Mouse (Mus musculus): ENCODE results near the gene Olfr1410. TPM values are rescaled to one million over a fixed set of nuclear protein-coding genes. Genes with fewer than 3 reads are reported as not detected.

Olfr1410 gene
- polyA plus RNA-seq, 1 experiment from 2014 or later, result not detected

DNA sequence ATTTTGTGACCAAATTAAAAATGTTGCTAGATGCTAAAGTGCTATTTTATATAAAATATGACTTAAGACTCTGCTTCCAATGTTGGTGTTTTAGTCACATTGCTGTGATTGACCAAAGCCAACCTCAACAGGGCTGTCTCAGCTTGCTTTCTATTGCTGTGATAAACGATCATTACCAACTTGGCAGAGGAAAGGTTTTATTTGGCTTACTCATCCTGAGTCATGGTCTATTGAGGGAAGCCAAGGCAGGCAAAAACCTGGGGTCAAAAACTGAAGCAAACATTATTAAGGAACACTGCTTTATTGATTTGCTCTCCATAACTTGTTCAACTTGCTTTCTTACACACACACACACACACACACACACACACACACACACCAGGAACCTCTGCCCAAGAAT is 10.5 kb downstream of the Olfr1410 start:
- Histone ChIP-seq H3K9me3 (replicated peaks; ENCODE audit: control insufficient read depth, low read length, poor library complexity, severe bottlenecking) (no peaks in the 10 kb centered on the region), H3K27me3 (ENCODE audit: control insufficient read depth, insufficient read depth, low read depth, low read length) (peaks cover 3% of the 10 kb centered on the region; the same call in 1 of the 2 replicates), H3K4me3 (ENCODE audit: low read depth, low read length) (no peak overlapping the region), H3K27ac (ENCODE audit: low read length) (no peak overlapping the region), H3K36me3 (ENCODE audit: control insufficient read depth, insufficient read depth, low read length) (no peaks in the 10 kb centered on the region), H3K9ac (ENCODE audit: low read depth, low read length) (no peak overlapping the region), H3K4me1 (ENCODE audit: control insufficient read depth, insufficient read depth, low read length) (no peaks in the 10 kb centered on the region), H3K4me2 (ENCODE audit: low read length) (no peak overlapping the region)
- WGBS, result 82% methylated on average over 1 of the region's 1 CpGs
- no peak for ATAC-seq

DNA sequence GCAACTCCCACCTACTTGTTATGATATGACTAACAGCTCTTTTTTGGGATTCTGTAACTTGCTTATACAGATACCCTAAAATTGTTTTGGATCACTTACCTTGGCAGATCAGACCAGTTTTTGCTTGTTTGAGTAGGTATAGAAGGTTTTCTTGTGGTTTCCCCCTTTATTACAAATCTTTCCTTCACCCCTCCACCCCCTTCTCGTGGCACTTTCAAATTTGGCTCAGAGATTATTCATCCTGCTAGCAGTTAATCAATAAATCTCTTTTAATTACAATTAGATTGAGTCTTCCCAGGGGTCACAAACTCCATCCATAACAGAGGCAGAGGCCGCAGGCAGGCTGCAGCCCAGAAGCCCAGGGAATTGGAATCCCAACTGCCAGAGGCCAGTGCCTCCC is 11.9 kb downstream of the Olfr1410 start, which contains the start of gene Olfr12:
Gene Olfr12 (plus strand): TSS at position 301 of the 400 bp plus-strand sequence.
- Histone ChIP-seq H3K9me3 (replicated peaks; ENCODE audit: control insufficient read depth, low read length, poor library complexity, severe bottlenecking) (no peaks in the 10 kb centered on the region), H3K4me3 (ENCODE audit: low read depth, low read length) (no peak within 1 kb of the TSS), H3K9ac (ENCODE audit: low read depth, low read length) (no peak within 1 kb of the TSS), H3K4me2 (ENCODE audit: low read length) (no peak within 1 kb of the TSS), H3K27ac (ENCODE audit: low read length) (no peak within 1 kb of the TSS), H3K27me3 (ENCODE audit: control insufficient read depth, insufficient read depth, low read depth, low read length) (no peaks in the 10 kb centered on the region), H3K36me3 (ENCODE audit: control insufficient read depth, insufficient read depth, low read length) (no peaks in the 10 kb centered on the region), H3K4me1 (ENCODE audit: control insufficient read depth, insufficient read depth, low read length) (no peaks in the 10 kb centered on the region)
- no peak for ATAC-seq
- 59% methylated on average over 2 of the region's 2 CpGs for WGBS

DNA sequence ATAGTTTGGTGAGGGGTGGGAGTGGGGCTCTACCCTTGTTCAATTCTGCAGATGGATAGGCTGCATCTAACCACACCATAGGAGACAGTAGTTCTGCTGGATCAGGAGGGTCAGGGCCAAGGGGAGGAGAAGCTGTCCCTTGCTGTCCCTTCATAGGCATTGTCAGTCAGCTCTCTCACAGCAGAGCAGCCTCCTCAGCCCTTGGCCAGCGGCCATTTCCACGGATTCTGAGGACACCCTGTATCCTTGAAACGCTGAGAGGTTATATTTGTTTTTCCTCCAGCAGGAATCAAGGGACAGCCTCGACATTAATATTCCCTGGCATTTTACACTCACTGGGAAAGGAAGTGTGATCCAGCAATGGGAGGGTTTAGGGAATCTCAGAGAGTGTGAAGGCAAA is 12.8 kb downstream of the Olfr1410 start:
- H3K4me2 ChIP-seq (ENCODE audit: low read length), result no peak overlapping the region
- H3K4me1 ChIP-seq (ENCODE audit: control insufficient read depth, insufficient read depth, low read length), result no peaks in the 10 kb centered on the region
- no peak for ATAC-seq
- no peak overlapping the region for H3K9ac ChIP-seq (ENCODE audit: low read depth, low read length)
- H3K9me3 ChIP-seq (replicated peaks; ENCODE audit: control insufficient read depth, low read length, poor library complexity, severe bottlenecking), result no peaks in the 10 kb centered on the region
- no peak overlapping the region for H3K27ac ChIP-seq (ENCODE audit: low read length)
- no peaks in the 10 kb centered on the region for H3K27me3 ChIP-seq (ENCODE audit: control insufficient read depth, insufficient read depth, low read depth, low read length)
- H3K36me3 ChIP-seq (ENCODE audit: control insufficient read depth, insufficient read depth, low read length), result no peaks in the 10 kb centered on the region
- H3K4me3 ChIP-seq (ENCODE audit: low read depth, low read length), result no peak overlapping the region
- 75% methylated on average over 4 of the region's 4 CpGs for WGBS

DNA sequence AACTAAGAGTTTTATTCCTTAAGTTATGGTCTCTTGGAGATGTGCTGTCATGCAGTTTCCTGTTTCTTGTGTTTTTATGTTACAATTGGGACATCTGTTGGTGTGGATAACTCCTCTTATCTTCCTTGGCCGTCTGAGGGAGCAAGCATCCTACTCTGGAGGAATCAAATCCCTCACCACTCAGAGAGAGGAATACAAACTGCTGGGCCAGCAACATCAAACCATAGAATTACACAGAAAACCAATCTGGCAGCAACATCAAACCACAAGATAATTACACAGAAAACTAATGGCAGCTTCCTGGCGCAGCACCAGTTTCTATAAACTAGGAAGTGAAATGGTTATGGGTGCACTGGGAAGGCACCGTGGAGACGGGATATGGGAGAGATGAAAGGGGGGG is 22.6 kb downstream of the Olfr1410 start:
- 78% methylated on average over 4 of the region's 4 CpGs for WGBS

DNA sequence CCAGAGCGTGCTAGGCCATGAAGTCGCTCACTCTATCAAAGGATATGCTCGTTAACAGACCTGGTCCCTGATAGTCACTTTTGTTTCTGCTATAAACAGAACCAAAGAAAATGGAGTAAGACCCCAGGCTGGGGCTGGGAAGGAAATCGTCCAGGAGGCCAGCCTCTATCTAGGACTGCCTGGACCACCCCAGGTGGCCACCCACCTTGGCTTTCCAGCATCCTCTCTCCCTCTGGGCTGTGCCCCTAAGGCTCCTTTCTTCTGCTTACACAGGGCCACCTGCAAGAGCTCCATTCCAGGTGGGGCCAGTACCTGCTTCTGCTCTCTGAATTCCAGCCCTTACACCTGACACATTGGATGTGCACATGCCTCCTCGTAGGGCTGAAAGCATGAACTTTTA is 26.6 kb downstream of the Olfr1410 start:
- H3K27me3 ChIP-seq (ENCODE audit: control insufficient read depth, insufficient read depth, low read depth, low read length), result no peaks in the 10 kb centered on the region
- H3K27ac ChIP-seq (ENCODE audit: low read length), result no peak overlapping the region
- no peaks in the 10 kb centered on the region for H3K9me3 ChIP-seq (replicated peaks; ENCODE audit: control insufficient read depth, low read length, poor library complexity, severe bottlenecking)
- H3K4me3 ChIP-seq (ENCODE audit: low read depth, low read length), result no peak overlapping the region
- H3K4me1 ChIP-seq (ENCODE audit: control insufficient read depth, insufficient read depth, low read length), result no peaks in the 10 kb centered on the region
- H3K4me2 ChIP-seq (ENCODE audit: low read length), result no peak overlapping the region
- 79% methylated on average over 5 of the region's 5 CpGs for WGBS
- no peak overlapping the region for H3K9ac ChIP-seq (ENCODE audit: low read depth, low read length)
- ATAC-seq, result no peak
- peaks cover 12% of the 10 kb centered on the region for H3K36me3 ChIP-seq (ENCODE audit: control insufficient read depth, insufficient read depth, low read length)

More for the DNA sequence above, 22.6 kb downstream of the Olfr1410 start:
- ATAC-seq, result no peak
- H3K36me3 ChIP-seq (ENCODE audit: control insufficient read depth, insufficient read depth, low read length), result no peaks in the 10 kb centered on the region
- H3K4me2 ChIP-seq (ENCODE audit: low read length), result no peak overlapping the region
- H3K4me3 ChIP-seq (ENCODE audit: low read depth, low read length), result no peak overlapping the region
- no peaks in the 10 kb centered on the region for H3K9me3 ChIP-seq (replicated peaks; ENCODE audit: control insufficient read depth, low read length, poor library complexity, severe bottlenecking)
- H3K27ac ChIP-seq (ENCODE audit: low read length), result no peak overlapping the region
- H3K4me1 ChIP-seq (ENCODE audit: control insufficient read depth, insufficient read depth, low read length), result no peaks in the 10 kb centered on the region
- H3K9ac ChIP-seq (ENCODE audit: low read depth, low read length), result no peak overlapping the region
- no peaks in the 10 kb centered on the region for H3K27me3 ChIP-seq (ENCODE audit: control insufficient read depth, insufficient read depth, low read depth, low read length)

DNA sequence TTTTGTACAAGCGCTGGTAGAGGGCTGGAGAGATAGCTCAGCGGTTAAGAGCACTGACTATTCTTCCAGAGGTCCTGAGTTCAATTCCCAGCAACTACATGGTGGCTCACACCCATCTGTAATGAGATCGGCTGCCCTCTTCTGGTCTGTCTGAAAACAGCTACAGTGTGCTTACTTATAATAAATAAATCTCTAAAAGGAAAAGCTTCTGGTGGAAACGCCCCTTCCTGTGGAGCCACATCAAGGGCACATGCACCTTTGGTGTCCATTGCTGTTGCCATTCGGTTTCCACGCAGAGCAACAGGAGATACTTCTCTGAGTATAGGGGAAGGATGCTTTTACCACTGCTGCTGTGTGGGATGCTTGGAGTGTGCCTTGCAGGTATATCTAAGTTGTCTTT is 27.4 kb downstream of the Olfr1410 start:
- 73% methylated on average over 6 of the region's 6 CpGs for WGBS
- ATAC-seq, result no peak
- no peaks in the 10 kb centered on the region for H3K27me3 ChIP-seq (ENCODE audit: control insufficient read depth, insufficient read depth, low read depth, low read length)
- no peaks in the 10 kb centered on the region for H3K9me3 ChIP-seq (replicated peaks; ENCODE audit: control insufficient read depth, low read length, poor library complexity, severe bottlenecking)
- no peak overlapping the region for H3K27ac ChIP-seq (ENCODE audit: low read length)
- H3K4me1 ChIP-seq (ENCODE audit: control insufficient read depth, insufficient read depth, low read length), result no peaks in the 10 kb centered on the region
- H3K4me2 ChIP-seq (ENCODE audit: low read length), result no peak overlapping the region
- H3K4me3 ChIP-seq (ENCODE audit: low read depth, low read length), result no peak overlapping the region
- H3K9ac ChIP-seq (ENCODE audit: low read depth, low read length), result no peak overlapping the region
- H3K36me3 ChIP-seq (ENCODE audit: control insufficient read depth, insufficient read depth, low read length), result peaks cover 16% of the 10 kb centered on the region

DNA sequence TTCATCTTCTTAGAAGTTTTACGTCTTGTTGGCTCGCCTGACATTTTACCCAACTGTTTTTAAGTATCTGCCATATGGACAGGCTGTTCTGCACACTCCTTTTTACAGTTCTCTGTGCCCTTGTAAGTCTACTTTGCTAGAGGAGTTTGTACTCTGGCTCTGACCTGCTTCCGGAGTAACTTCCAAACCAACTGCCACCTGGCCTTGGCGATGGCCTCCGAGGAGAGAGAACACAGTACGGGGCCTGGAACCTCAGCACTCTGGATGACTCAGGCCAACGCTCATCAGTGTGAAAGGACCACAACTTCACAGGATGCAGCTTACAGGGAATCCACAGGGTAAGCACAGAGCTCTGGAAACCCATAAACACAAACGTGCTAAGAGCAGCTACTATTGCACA is 28.1 kb downstream of the Olfr1410 start:
- no peak overlapping the region for H3K27ac ChIP-seq (ENCODE audit: low read length)
- no peaks in the 10 kb centered on the region for H3K4me1 ChIP-seq (ENCODE audit: control insufficient read depth, insufficient read depth, low read length)
- 84% methylated on average over 8 of the region's 8 CpGs for WGBS
- H3K27me3 ChIP-seq (ENCODE audit: control insufficient read depth, insufficient read depth, low read depth, low read length), result no peaks in the 10 kb centered on the region
- no peak for ATAC-seq
- H3K36me3 ChIP-seq (ENCODE audit: control insufficient read depth, insufficient read depth, low read length), result peaks cover 16% of the 10 kb centered on the region
- H3K9me3 ChIP-seq (replicated peaks; ENCODE audit: control insufficient read depth, low read length, poor library complexity, severe bottlenecking), result no peaks in the 10 kb centered on the region
- H3K4me3 ChIP-seq (ENCODE audit: low read depth, low read length), result no peak overlapping the region
- H3K4me2 ChIP-seq (ENCODE audit: low read length), result no peak overlapping the region
- no peak overlapping the region for H3K9ac ChIP-seq (ENCODE audit: low read depth, low read length)

DNA sequence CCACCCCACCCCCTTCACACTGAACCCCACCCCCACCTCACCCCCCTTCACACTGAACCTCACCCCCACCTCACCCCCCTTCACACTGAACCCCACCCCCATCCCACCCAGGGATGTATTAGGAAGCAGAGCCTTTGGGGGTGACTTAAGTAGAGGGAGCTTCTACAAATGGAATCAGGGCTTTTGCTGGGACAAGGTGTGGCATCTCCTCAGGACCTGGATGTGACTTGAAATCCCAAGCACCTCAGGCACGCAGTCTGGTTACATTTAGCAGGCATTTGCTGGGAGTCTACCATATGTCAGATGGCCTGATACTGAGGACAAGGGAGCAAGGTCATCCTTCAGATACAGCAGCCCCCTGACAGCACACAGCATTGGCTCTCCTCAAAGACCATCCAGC is 29.0 kb downstream of the Olfr1410 start:
- no peak overlapping the region for H3K4me3 ChIP-seq (ENCODE audit: low read depth, low read length)
- H3K9ac ChIP-seq (ENCODE audit: low read depth, low read length), result no peak overlapping the region
- no peaks in the 10 kb centered on the region for H3K4me1 ChIP-seq (ENCODE audit: control insufficient read depth, insufficient read depth, low read length)
- no peak overlapping the region for H3K27ac ChIP-seq (ENCODE audit: low read length)
- no peaks in the 10 kb centered on the region for H3K27me3 ChIP-seq (ENCODE audit: control insufficient read depth, insufficient read depth, low read depth, low read length)
- H3K4me2 ChIP-seq (ENCODE audit: low read length), result no peak overlapping the region
- no peak for ATAC-seq
- H3K9me3 ChIP-seq (replicated peaks; ENCODE audit: control insufficient read depth, low read length, poor library complexity, severe bottlenecking), result no peaks in the 10 kb centered on the region
- H3K36me3 ChIP-seq (ENCODE audit: control insufficient read depth, insufficient read depth, low read length), result peaks cover 16% of the 10 kb centered on the region
- WGBS, result 67% methylated on average over 1 of the region's 1 CpGs

DNA sequence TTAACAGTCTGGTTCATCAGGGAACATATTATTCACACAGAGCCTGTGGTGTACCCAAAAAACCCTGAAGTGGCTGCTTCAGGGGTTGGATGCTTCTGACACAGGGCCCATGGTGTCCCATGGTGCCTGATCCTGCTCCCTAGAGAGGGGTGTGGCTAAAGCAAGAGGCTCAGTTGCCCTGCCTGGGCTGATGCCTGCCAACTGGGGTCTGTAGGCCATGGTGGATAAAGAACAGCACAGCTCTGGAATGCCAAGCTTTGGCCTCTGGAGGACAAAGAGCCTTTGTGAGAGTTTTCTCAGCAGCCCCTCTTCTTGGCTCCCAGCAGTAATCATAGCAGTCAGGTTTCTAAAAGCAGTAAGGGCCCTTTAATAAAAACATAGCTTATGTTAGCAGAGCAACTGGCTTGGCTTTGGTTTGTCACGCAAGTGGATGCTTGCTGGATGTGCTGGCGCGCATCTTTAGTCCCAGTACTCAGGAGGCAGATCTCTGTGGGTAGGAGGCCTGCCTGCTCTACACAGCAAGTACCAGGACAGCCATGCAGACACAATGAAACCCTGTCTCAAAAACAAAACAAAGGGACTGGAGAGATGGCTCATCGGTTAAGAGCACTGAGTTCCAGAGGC is 29.5 kb downstream of the Olfr1410 start:
- 58% methylated on average over 4 of the region's 4 CpGs for WGBS
- ATAC-seq, result peak; percentile 59; the same call in 1 of the 2 replicates
- peaks cover 16% of the 10 kb centered on the region for H3K36me3 ChIP-seq (ENCODE audit: control insufficient read depth, insufficient read depth, low read length)
- H3K9me3 ChIP-seq (replicated peaks; ENCODE audit: control insufficient read depth, low read length, poor library complexity, severe bottlenecking), result no peaks in the 10 kb centered on the region
- no peak overlapping the region for H3K4me2 ChIP-seq (ENCODE audit: low read length)
- peaks cover under 1% of the 10 kb centered on the region for H3K4me1 ChIP-seq (ENCODE audit: control insufficient read depth, insufficient read depth, low read length)
- H3K9ac ChIP-seq (ENCODE audit: low read depth, low read length), result no peak overlapping the region
- no peaks in the 10 kb centered on the region for H3K27me3 ChIP-seq (ENCODE audit: control insufficient read depth, insufficient read depth, low read depth, low read length)
- no peak overlapping the region for H3K4me3 ChIP-seq (ENCODE audit: low read depth, low read length)
- H3K27ac ChIP-seq (ENCODE audit: low read length), result no peak overlapping the region

Measured in midbrain, embryonic 16.5 days (tissue).